Mouse (Mus musculus) layer of hippocampus, postnatal 36 days (tissue): ENCODE measurements around the gene Thrb. TPM values are rescaled to one million over a fixed set of nuclear protein-coding genes. Genes with fewer than 3 reads are reported as not detected.

ENCODE experiments used
- DNase-seq, 2 experiments: peaks; one replicate each; pipeline ENCODE4 v3.0.0; 2022
- total RNA-seq, 2 experiments: library from RNA; stranded (reverse); gene quantifications; 2 replicates each; pipeline ENCODE4 v1.2.3; 2021

Thrb gene
- total RNA-seq, 2 experiments from 2014 or later, result 41.4 to 42.7 TPM

- no peak for DNase-seq
These were observed 299.8 kb downstream of the Thrb start for GRCm38 (mm10) chr14:17959901-17960300.

- DNase-seq, result peak; percentile 24 to 28
These were observed 307.2 kb downstream of the Thrb start for GRCm38 (mm10) chr14:17967117-17967726.

- no peak for DNase-seq
These were observed 312.1 kb downstream of the Thrb start for GRCm38 (mm10) chr14:17972132-17972531.

GRCm38 (mm10) chr14:17972665-17973064 lies 312.6 kb downstream of the Thrb start:
- no peak for DNase-seq

- DNase-seq, result no peak
These were observed 315.7 kb downstream of the Thrb start for GRCm38 (mm10) chr14:17975786-17976185.

GRCm38 (mm10) chr14:17978259-17978658 lies 318.2 kb downstream of the Thrb start:
- DNase-seq, result no peak

- no peak for DNase-seq
These were observed 321.2 kb downstream of the Thrb start for GRCm38 (mm10) chr14:17981258-17981657.

GRCm38 (mm10) chr14:17982017-17982416 lies 322.0 kb downstream of the Thrb start:
- DNase-seq, result no peak

- DNase-seq, result no peak
These were observed 323.3 kb downstream of the Thrb start for GRCm38 (mm10) chr14:17983390-17983789.

- no peak for DNase-seq
These were observed 323.8 kb downstream of the Thrb start for GRCm38 (mm10) chr14:17983839-17984238.

- no peak for DNase-seq
These were observed 328.5 kb downstream of the Thrb start for GRCm38 (mm10) chr14:17988580-17988979.

GRCm38 (mm10) chr14:17989182-17989581 lies 329.1 kb downstream of the Thrb start:
- no peak for DNase-seq

GRCm38 (mm10) chr14:17990186-17990585 lies 330.1 kb downstream of the Thrb start:
- no peak for DNase-seq

- no peak for DNase-seq
These were observed 341.8 kb downstream of the Thrb start for GRCm38 (mm10) chr14:18001886-18002285.

- DNase-seq, result no peak
These were observed 343.6 kb downstream of the Thrb start for GRCm38 (mm10) chr14:18003686-18004085.

GRCm38 (mm10) chr14:18008524-18008923 lies 348.5 kb downstream of the Thrb start:
- no peak for DNase-seq

GRCm38 (mm10) chr14:18016604-18017003 lies 356.5 kb downstream of the Thrb start:
- DNase-seq, result no peak

GRCm38 (mm10) chr14:18020128-18020527 lies 360.1 kb downstream of the Thrb start:
- no peak for DNase-seq

- no peak for DNase-seq
These were observed 360.6 kb downstream of the Thrb start for GRCm38 (mm10) chr14:18020636-18021035.

- no peak for DNase-seq
These were observed 361.7 kb downstream of the Thrb start for GRCm38 (mm10) chr14:18021726-18022125.

- no peak for DNase-seq
These were observed 362.3 kb downstream of the Thrb start for GRCm38 (mm10) chr14:18022351-18022750.

- no peak for DNase-seq
These were observed 367.8 kb downstream of the Thrb start for GRCm38 (mm10) chr14:18027867-18028266.

- DNase-seq, result no peak
These were observed 369.3 kb downstream of the Thrb start for GRCm38 (mm10) chr14:18029181-18029932.

GRCm38 (mm10) chr14:18031941-18032340 lies 371.9 kb downstream of the Thrb start:
- no peak for DNase-seq
